Mouse (Mus musculus): ENCODE measurements around the gene Tex9.
"Not testable (repeated sequence)": the region's sequence is repeated elsewhere in the genome, so short reads cannot be mapped to it uniquely, and the experiment has no call there.

Gene Tex9

DNA sequence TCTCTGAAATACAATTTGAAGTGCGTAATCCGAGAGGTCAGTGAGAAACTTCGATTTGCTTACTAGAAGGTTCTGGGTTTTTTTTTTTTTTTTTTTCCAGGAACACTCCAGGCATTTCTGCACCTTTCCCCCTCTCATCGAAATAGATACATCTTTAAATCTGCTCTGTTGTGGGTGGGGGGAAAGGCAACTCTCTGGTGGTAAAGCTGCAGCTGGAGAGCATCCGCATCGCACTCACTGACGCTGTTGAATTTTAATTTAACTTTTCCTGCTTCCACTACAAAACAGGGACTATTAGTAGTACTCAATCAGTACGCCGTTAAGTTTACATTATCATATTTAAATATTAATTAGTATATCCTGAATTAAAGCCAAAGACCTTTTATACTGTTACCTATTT lies 53.3 kb downstream of the Tex9 start:
- DNase-seq (ENCODE audit: low read depth), result no peak

DNA sequence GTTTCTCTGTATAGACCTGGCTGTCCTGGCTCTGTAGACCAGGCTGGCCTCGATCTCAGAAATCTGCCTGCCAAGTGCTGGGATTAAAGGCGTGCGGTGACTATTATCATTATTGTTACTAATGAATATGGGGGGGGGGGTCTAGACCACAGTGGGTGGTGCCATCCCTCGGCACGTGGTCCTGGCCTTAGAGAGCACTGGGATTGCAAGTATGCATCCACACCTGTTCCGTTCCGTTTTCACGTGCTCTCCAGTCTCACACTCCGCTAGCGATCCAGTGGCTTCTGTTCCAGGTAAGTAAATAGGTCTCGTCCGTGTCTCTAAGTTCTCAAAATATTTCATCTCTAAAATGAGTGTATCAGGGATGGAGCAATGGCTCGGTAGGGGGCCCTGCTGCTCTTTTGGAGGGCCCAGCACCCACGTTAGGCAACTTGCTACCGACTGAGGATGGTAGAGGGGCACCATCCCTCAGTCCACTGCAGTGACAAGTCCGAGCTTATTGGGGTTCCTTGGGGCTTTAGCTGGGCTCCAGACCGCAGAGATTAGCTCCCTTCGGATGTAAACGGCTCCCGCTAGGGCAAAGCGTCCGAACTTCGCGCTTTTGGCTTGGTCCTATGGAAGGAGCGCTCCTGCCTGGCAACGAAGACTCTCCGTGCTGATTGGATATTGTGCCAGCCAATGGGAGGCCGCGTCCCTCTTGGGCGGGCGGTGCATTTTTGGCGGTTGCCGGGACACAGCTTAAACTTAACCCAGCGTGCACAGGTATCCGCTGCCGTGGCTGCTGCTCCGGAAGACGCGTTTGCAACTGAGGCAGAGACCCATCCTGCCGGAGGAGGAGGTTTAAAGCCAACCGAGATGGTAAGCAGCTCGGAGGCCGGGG lies 54.0 kb downstream of the Tex9 start, which contains the start of gene Mns1:
TSS of gene Mns1 (plus strand) at position 190 of the 880 bp plus-strand sequence.
- DNase-seq (ENCODE audit: low read depth), result peak; percentile 85

DNA sequence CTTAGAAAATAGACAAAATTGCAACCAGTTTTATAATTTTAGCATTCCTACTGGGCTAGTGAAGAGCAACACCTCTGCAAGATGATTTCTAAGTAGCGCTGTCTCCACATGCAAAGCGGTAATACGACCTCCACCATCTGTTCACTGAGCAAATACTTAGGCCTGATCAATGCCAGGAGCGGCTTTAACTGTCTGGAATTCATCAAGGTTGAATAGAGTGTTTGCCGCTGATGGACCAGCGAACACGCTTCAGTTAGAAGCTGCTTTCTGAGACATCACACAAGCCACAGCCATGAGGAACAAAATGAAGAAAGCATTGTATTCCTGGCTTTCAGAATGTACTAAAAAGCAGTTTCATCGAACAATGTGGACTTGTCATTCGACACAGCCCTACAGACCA lies 57.1 kb downstream of the Tex9 start:
- DNase-seq (ENCODE audit: low read depth), result no peak

DNA sequence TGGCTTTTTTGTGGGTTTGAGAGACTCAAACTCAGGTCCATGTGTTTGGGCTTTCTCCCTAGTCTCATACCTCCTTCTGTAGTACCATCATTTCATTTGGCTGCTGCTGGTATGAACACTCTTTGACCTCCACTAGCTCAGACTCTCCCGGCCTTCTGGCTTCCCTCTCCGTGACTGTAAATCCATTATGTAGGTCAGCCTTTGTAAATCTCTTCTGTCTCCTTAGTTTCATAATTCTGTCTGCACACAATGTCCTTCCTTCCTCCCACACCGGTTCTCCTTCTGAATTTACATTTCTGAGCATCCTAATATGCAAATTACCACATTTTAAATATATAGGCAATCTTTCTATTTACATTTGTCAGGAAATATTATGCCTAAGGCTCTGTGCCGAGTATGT lies 64.2 kb downstream of the Tex9 start:
- no peak for DNase-seq (ENCODE audit: low read depth)

DNA sequence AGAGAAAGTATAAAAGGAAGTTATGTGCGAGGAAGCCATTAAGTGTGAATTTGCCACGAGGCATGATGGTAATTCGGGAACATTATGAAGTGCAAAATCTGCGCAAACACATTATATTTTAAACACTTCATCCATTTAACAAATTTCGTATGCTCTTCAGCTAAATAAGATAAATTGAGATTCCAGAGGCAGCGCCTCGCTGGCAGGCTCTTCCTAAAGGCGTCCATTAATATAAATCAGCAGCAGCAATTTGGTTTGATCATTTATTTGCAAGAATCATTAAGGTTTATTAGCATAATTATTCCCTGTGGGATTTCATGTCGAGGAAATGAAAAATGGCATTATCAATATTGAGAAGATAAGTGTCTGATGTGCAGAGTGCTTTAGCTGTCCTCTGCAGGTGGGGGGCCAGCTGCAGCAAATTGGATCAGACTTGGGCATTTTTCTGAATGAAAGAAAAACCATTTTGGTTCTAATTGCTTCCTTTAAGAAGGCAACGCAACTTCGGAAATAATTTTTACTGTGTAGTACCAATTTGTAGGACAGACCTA lies 66.6 kb downstream of the Tex9 start:
- no peak for DNase-seq (ENCODE audit: low read depth)

DNA sequence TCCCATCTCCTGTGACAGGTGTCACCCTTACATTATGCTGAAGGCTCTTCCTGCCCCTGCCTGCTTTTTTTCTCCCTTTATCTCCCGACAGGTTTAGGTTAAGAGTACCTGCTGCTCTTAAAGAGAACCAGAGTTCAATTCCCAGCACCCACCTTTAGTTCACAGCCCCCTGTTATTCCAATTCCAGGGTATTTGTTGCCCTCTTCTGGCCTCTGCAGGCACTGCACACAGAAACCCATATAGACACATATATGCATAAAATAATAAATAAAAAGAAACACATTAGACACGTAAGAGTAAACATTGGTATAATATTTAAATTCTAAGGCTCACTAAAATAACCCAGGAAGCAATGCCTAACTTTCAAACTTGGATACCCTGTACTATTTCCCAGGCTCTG lies 69.3 kb downstream of the Tex9 start:
- DNase-seq (ENCODE audit: low read depth), result no peak

DNA sequence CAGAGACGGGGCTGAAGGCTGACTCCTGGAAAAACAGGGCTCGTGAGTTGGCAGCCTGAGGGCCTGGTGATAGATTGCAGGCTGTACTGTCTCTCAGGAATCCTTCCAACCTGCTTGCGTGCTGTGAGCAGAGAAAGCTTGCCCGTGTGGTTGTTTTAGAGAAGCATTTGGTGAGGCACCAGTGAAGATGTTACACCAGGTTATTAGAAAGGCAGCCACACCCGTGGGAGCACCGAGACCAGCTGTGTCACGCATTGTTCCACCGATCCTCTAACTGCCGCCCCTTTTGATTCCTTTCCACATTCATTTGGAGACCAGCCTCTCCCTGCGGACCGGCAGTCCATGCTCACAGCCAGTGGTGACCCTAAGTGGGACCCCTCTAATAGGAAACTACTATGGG lies 69.7 kb downstream of the Tex9 start:
- DNase-seq (ENCODE audit: low read depth), result no peak

DNA sequence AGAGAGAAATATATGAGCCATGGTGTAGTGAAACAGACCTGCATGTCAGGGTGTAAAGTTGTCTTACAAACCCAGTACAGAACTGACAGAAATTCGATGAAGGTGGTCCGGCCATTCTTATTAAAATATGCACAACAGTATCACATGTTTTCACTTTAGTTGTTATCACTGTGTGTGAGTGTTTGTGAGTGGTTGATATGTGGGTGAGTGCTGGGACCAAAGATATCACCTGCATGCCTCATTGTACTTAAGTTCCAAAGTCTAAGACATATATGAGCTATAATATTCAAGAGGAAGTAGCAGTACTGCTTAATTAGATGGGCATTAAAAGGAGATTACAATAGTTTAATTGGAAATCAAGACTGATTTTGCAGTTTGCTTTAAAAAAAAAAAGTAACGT lies 71.5 kb downstream of the Tex9 start:
- no peak for DNase-seq (ENCODE audit: low read depth)

DNA sequence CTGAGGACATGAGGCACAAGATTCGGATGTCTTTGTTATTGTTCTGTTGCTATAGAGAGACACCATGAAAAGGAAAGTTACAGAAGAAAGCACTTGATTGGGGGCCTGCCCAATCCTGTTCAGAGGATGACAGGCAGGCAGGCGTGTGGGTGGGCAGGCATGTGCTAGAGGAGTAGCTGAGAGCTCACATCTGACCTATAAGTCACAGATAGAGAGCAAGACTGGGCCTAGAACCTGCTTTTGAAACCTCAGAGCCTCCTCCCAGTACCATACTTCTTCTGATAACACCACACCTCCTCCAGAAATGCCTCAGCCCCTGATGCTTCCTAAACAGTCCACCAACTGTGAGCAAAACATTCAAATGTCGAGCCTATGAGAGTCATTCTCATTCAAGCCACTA lies 73.6 kb downstream of the Tex9 start:
- no peak for DNase-seq (ENCODE audit: low read depth)

DNA sequence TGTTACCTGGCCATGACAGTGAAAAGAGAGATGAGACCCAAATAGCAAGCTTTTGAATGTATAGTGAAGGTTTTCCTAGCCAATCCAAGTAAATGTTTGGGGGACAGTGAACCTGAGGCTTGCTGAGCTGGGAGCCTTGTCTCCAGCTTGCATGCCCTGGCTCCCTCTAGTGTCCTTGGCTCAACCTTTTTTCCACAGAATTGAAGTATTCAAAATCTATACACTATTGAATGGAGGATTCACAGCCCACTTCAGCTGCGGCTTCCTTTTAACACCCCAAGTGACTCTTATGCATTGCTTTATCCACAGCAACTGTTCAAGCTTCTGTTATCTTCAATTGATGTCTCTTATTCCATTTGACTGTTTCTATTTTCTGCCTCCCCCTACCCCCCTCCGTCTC lies 80.3 kb downstream of the Tex9 start:
- DNase-seq (ENCODE audit: low read depth), result no peak

DNA sequence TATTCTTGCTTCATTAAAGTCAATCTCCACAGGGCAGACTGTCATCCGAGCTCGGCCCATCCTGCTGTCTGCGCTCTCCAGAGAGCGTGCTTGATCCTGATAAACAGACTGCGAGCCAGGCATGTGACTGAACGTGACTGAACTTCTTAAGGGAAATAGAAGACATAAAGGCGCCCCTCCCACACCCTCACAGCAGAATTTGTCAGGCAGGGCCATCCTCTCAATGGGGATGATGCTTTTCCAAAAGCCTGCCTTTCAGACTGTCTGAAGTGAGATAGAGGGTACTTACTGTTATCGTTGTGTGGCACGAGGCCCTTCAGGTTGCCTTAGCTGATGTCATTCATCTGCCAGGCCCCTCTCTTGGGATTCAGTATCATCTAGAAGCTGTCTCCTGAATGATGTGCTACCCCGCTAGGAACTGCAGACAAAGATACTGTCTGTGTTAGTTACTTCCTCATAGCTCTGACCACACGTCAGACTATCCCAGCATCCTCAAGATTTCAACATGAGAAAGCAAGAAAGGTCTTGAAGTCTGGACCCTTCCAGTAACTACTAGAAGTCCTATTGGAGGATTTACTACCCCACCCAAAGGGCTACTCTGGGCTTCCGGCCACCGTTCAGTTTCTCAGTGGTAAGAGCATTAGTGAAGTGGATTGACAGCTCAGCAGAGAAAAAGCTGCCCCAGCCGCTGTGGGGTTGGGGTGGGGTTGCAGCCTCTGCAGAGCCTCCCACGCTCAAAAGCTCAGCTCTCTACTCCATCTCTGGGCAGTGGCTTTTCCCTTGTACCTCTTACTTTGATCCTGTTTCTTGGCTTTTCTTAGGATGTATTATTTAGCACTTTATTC lies 82.4 kb downstream of the Tex9 start:
- peak; percentile 44 for DNase-seq (ENCODE audit: low read depth)

DNA sequence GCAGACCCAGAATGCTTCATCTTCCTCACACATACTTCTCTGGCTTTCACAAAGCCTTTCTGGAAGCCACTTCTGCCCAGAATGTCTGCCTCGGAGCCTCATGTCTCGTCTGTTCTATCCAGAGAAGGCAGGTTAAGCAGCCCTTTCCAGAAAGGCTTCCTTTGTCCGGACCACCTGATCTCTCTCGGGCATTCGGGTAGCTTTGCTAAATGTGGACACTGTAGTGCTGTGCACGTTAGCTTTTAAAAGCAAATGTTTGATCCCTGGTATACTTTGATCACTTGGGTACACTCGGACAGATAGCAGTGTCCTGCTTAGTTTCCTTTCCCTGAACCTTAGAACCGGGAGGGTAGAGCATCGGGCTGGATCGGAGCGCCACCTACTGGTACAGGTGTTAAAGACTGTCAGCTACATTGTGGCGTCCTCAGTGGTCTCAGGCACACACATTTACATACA lies 83.9 kb downstream of the Tex9 start:
- peak; percentile 83 for DNase-seq (ENCODE audit: low read depth)

DNA sequence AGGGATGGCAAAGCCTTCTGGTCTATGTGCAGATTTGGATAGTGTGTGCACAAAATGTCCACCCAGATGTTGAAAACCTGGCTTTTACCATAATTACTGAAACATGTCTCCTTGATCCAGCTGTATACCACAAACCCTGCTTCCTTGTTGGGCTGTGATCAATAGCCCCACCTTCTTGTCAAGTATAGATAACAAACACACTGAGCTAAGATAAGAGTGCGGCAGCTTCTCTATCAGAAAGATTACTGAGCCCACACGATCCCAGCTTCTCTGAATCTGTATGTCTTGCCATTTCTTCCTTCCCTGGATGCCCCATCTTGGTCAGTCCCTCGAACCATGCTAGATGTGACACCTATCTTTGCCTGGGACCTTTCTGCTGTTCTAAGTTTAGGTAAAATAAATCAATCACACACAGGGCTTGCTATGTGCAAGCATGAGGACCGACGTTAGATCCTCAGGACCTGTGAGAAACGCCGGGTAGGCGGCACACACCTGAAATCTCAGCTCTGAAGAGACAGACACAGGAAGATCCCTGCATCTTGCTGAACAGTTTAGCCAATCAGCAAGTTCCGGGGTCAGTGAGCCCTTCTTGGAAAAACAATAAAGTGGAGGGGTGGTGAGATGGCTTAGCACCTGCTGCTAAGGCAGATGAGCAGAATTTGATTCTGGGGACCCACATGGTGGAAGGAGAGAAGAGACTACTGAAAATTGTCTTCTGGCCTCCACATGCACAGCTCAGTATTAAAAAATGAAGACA lies 86.0 kb downstream of the Tex9 start:
- DNase-seq (ENCODE audit: low read depth), result no peak

DNA sequence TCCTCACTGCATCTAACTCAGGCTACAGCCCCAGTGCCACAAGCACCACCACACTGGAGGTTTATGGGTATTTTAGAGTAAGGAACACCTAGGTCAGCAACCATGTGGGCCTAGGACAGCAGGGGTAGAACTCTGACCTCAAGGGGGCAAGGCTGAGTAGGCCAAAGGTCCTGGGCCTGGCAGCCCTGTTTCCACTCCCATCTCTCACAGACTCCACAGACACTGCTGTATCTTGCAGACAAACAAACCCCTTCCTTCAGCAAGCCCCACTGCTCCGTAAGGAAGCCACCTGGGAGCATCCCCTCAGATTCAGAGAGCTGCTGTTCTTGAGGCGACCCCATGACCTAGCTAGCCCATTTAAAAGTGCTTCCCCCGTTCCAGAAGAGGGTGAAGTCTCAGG lies 87.1 kb downstream of the Tex9 start:
- DNase-seq (ENCODE audit: low read depth), result no peak

DNA sequence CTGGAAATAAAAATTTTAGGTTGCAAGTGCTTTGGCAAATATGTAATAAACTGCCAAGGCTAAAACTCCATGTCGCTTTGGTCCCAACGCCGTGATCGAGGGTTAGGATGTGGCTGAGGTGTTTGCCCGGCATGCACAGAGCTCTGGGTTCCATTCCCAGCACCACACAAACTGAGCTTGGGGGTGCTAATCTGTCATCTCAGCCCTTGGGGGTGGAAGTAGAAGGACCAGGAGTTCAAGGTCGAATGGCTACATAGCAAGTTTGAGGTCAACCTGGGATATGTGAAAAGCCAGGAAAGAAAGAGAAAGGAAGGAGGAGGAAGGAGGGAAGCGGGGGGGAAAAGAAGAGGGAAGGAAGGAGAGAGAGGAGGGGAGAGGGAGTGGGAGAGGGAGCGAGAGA lies 87.6 kb downstream of the Tex9 start:
- DNase-seq (ENCODE audit: low read depth), result no peak

DNA sequence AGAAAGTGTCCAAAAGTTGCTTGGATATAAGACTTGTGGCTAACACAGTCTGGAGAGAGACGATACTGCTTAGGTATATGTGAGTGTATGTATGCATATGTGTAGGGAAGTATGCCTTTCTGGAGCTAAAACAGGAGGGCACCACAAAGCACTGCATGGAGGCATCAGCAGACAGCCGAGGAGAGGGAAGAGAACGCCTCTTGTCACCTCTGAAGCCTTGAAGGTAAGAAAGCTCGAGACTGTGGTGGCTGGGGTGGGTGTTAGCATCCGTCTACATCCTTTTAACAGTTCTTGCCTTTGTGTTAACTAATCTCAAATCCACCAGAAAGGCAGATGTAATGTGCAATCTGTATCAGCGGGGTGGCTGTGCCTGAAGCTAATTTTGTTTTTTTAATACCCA lies 88.6 kb downstream of the Tex9 start:
- DNase-seq (ENCODE audit: low read depth), result no peak

DNA sequence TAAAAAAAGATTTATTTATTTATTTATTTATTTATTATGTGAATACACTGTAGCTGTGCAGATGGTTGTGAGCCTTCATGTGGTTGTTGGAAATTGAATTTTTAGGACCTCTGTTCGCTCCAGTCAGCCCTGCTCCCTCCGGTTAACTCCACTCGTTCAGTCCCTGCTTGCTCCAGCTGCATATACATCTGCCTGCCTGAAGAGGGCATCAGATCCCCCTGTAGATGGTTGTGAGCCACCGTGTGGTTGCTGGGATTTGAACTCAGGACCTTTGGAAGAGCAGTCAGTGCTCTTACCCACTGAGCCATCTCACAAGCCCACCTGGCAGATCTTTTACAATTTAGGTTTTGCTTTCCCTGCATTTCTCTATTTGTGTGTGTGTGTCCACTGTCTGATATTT lies 90.2 kb downstream of the Tex9 start:
- DNase-seq (ENCODE audit: low read depth), result not testable (repeated sequence)

All from c-Kit-positive CD71-negative TER-119-negative erythroid progenitor cells, embryonic 14.5 days (primary cell).